7 mouse cellular contexts compared by ENCODE assay signal in genomic region chr3:148922618-148923095, GRCm38 (mm10).
DNase-seq lines count a peak whose midpoint lies in the region; ATAC-seq lines count a peak whose summit lies in the region.

No protein-coding gene starts in this region.

- H3K4me1 ChIP-seq in heart, embryonic 15.5 days (replicated peaks): peaks cover 39% of the 10 kb centered on the region

- no peak for ATAC-seq in heart, embryonic 15.5 days (replicated peaks; ENCODE audit: insufficient number of reproducible peaks, insufficient read depth, low FRiP score, low read depth)
- ATAC-seq in erythroid progenitor cell, adult 5-6 weeks (replicated peaks; ENCODE audit: low FRiP score, poor library complexity, severe bottlenecking): no peak

- peak overlapping the region; percentile 52 for H3K27ac ChIP-seq in heart, embryonic 15.5 days

- H3K36me3 ChIP-seq in heart, embryonic 15.5 days: no peaks in the 10 kb centered on the region

- intact Hi-C loops in left cerebral cortex, postnatal 10 days (cut with DNase I): no loop called here

- H3K9ac ChIP-seq in heart, embryonic 15.5 days: no peak overlapping the region; the same call in 1 of the 2 replicates

- peak overlapping the region; percentile 50 for H3K4me2 ChIP-seq in heart, embryonic 15.5 days

- 60% methylated on average over 14 of the region's 14 CpGs for WGBS in heart, embryonic 15.5 days

- H3K4me3 ChIP-seq in heart, embryonic 15.5 days: peak overlapping the region; percentile 39

- H3K27me3 ChIP-seq in heart, embryonic 15.5 days: no peaks in the 10 kb centered on the region

- peak; percentile 86 for DNase-seq in brain, adult 2 months (ENCODE audit: low read depth, low spot score)
- peak; percentile 13 for DNase-seq in cerebellum, adult 9-10 months
- DNase-seq in left cerebral cortex, postnatal 10 days (ENCODE audit: extremely low spot score in 1 of 2, low spot score in 2 of 2): peak; percentile 65 to 79
- DNase-seq in retina, postnatal 7 days (ENCODE audit: low read depth, low spot score): peak; percentile 16
- no peak for DNase-seq in ovary, postnatal 10 days (ENCODE audit: low spot score)

- no peaks in the 10 kb centered on the region for H3K9me3 ChIP-seq in heart, embryonic 15.5 days (replicated peaks)
